Mouse (Mus musculus): Measurements from ENCODE around the gene Lpp.

DNA sequence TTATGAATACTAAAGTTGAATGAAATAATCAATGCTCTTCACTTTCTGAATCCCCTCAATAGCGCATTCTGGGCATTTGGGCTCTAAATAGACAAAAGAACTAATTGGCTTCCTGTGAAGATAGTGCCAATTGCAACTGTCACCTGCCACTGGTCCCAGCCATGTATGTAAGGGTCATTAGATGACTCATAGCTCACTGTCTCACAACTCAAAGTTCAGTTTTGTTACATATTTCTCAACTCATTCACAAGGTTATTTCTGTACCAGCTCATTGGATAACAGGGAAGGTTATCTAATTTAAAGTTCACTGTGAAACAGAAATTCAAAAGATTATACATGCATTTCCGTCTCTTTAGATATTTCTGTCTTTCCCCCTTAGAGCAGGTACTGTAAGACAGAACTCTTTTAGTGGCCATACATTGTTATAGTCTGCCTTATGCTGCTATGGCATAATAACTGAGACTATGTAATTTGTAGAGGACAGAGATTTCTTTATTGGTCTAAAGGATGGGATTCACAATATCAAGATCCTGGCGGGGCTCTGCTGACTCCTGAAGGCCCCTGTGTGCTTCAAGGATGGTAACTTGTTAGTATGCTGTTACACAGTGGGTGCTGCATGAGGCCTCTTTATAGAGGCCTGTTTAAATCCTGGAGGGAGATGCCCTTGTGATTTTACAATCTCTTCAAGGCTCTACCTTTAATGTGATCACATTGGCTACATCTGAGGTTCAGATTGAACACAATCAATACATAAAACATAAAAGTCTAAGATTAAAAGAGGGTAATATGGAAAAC is 488.9 kb downstream of the Lpp start:
- TF ChIP-seq POLR2A (IDR thresholded peaks at IDR 0.05; ENCODE audit: borderline replicate concordance, control insufficient read depth, low read depth, low read length): no peak
- no peak for TF ChIP-seq CTCF (IDR thresholded peaks at IDR 0.05; ENCODE audit: control insufficient read depth, insufficient read depth, low read length)
